Mouse (Mus musculus) telencephalon, adult 2 months (tissue): ENCODE measurements around the gene Tpt1.
"Not testable (repeated sequence)": the region's sequence is repeated elsewhere in the genome, so short reads cannot be mapped to it uniquely, and the experiment has no call there.

Experiments
- DNase-seq: peaks from one replicate; pipeline ENCODE4 v3.0.0-alpha.2; 2011; ENCODE audit warnings: low read depth, low spot score

Gene Tpt1

DNA sequence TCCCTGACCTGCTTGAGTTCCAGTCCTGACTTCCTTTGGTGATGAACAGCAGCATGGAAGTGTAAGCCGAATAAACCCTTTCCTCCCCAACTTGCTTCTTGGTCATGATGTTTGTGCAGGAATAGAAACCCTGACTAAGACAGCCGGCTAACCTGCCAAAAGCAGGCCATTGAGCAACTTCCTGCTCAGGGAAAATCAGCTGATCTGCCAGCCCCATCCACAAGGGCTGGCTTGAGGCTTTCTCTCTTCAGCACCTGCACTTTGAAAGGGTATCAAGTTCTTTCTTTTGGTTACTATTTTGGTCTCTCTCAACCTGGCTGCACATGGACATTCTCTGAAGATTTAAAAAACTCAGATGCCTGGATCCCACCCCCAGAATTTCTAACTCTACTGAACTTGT, 3.1 kb upstream of the Tpt1 start:
- not testable (repeated sequence) for DNase-seq

DNA sequence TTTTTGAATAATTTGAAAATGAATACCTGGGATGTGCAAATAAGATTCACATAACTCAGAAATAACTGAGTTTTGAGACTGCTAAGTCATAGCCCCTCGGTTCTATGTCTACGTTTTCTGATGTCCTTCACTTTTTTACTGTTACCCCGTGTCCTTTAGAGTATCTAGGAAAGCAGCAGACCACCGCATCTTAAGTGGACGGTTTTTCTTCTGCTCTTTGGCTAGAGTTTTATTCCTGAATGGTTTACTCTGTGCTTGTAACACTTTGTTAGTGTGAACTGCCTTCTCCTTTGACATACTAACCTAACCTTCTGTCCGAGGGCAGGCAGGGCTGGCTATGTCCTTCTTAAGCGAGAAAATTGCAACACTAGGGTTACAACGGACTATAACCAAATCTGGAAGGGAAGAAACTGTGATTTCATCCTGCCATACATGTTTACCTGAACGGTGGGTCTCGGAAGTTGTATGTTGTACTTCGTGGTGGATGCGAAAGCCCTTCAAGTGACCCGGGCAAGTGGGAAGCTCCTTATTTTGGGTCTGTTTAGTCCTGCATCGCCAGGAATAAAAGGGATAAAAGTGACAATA, 690 bp upstream of the Tpt1 start:
- no peak for DNase-seq

DNA sequence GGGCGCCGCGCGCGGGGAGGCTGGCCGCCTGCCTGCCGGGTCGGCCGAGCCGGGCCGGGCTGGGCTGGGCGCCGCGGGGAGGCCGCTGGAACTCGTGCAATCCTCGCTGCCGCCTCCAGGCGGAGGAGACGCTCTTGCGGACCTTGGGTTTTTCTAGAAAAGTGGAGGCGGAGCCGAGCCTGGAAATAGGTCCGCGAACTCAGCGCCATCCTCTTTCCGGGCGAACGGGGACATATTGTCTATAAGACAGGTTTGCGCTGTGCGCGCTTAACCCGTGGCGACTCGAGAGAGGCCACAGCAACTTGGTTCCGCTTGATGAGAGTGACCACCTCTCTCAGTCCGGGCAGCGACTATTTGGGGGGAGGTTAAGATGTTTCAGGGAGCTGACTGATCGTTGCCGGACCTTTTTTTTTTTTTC, 814 bp downstream of the Tpt1 start:
- DNase-seq = peak; percentile 84

DNA sequence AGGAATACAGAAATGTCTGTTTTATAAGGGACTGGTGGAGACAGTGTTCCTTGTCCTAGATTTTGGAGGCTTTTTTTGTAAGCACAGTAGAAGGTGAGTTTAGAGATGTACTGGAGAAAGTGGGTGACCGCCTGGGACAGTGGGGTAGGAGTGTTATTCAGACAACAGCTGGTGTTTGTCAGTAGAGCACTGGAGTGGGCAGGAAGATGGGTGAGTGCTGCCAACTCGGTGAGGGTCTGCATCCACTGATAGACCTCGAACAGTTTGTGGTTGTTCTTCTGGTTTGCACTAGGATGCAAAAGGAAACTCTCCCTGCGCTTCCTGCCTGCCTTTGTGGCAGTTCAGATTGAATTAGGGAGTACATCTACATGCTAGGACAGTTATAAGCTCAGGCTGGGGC, 2.8 kb downstream of the Tpt1 start:
- no peak for DNase-seq

DNA sequence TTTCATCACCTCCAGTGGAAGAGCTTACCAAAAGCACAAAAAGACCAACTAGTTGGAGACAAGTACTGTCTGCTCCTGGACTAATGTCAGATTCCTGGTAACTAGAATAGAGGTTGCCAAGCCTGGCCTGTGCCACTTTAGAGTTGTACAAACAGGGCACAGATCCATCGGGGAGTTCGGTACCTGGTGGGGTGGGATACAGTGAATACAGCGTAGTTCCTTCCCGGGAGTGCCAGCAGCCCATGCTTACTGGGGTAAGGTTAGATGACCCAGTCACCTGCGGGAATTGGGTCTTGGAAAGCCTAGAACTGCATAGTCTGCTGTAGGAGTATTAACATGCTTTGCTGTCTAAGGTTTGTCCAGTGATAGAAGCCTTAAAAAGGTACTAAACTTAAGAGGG, 3.6 kb downstream of the Tpt1 start:
- no peak for DNase-seq

DNA sequence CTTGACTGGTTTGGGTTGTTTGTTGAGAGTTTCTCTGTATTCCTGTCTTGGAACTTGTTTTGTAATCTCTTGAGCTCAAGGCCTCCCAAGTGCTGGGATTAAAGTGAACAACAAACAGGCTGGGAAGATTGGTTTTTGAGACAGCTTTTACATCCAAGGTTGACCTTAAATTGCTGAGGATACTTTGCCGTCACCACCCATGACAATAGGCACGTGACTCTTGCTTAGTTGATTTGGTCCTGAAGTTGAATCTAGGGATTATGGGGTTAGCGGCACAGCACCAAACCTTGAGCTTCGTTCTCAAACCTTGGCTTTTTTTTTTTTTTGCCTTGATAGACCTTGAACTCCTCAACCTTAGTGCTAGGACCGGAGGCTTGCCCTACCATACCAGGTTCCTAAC, 4.3 kb downstream of the Tpt1 start:
- no peak for DNase-seq

DNA sequence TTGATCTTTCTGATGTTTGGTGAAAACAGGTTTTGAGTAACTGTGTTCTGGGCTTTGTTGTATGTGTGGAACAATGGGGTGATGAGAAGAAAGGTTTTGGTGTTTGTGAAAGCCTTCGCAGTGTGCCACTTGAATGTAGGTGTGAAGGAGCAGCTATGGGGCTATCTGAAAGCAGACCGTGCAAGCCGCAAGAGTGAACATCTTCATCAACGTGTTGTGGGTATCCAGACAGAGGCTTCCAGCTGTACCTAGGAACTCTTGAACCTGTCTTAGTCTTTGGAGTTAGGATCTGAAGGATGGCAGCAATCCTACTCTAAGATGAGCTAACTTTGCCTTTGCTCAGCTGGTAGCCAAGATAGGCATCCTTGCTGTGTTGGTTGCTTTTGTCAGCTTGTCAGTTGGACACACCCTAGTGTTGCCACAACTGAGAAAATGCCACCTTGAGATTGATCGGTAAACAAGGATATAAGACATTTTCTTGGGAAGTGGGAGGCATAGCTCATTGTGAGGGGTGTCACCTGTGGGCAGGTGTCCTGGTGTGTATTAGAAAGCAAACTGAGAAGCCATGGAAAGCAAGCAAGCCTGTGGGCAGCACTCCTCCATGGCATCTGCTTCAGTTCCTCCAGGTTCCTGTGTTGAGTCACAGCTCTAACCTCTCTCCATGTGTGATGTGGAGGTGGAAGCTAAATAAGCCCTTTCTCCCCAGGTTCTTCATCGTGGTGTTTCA, 5.1 kb downstream of the Tpt1 start:
- peak; percentile 79 for DNase-seq

DNA sequence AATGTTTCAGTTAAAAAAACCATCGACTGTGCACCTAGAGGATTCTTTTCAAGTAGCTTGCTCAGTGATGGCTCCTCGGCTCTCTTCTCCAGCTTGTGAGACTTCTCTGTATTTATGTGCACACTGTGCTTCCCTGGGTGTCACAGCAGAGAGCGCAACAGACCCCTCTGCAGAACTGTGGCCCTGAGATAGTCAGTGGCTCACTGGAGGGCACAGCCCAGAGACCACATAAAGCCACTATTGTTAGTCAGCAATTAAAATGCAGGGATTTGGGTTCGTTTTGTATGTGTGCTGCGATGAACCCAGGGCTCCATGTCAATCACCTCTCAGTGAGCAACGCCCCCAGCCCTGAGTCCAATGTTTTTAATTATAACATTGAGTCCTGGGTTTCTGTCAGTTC, 5.9 kb downstream of the Tpt1 start:
- DNase-seq = no peak

DNA sequence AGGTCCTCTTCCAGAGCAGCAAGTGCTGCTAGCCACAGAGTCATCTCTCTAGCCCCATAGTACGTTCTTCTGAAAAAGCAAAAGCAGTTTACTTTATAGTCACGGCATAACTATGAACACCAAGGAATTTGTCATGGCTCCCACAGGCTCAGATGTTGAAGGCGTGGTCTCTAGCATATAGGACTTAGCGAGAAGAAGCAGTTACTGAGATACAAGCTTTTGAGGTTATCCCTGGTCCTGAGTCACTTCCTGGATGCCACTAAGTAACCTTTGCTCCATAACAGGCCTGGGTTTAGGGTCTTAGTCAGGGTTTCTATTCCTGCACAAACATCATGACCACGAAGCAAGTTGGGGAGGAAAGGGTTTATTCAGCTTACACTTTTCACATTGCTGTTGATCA, 7.1 kb downstream of the Tpt1 start:
- no peak for DNase-seq

DNA sequence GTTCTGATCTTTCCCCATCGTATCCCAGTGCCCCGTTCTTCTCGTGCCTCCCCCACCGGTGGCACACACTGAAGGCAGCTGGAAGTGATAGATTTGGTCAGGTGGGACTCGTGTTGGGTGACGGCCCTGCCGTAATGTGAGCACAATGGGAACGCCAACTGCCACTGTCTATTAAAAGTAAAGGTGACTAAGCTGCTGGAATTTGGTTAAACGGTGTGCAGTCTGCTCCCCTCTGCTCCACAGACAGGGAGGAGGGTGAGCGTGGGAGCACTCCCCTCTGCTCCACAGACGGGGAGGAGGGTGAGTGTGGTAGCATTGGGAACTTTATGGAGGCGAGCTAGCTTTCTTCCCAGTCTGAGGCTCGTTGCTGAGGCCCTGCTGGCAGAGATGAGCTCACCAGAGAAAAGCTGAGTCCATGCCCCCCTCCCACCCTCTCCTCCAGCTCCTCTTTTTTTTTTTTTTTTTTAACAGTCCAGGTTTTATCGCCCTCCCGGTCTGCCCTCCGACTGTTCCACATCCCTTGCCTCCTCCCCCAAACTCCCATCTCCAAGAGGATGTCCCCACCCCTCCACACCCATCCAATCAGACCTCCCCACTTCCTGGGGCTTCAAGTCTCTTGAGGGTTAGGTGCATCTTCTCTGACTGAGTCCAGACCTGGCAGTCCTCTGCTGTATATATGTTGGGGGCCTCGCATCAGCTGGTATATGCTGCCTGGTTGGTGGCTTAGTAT, 10.5 kb downstream of the Tpt1 start:
- DNase-seq = no peak

DNA sequence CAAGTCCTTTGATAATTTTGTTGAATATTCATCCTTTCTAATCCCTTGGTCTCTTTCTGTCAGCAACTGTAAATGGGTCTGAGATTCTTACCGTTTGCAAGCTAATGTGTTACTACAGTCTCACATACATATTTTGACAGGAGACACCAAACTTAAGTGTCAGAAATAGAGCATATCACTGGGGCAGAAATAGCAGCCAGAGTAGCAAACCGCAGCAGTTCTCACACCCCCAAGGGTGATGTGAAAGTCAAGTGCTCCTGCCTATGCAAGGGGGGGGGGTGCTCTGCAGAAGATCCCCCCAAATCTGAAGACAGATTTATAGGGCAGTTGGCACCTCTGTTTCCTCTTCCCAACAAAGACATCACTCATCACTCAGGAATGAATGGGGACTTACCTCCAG, 13.3 kb downstream of the Tpt1 start:
- DNase-seq = no peak

DNA sequence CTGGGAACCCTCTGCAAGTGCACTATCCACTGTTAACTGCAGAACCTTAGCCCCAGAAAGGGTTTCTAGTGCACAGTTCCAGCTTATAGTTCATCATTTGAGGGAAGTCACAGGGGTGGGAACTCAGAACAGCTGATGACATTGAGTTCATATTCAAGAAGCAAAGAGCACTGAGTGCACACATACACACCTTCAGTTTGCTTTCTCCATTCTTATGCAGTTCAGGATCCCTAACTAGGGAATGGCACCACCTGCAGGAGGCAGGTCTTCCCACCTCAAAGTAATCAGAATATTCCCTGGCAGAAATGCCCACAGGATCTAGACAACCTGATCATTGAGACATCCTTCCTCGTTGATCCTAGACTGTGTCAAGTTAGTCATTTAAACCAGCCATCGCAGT, 14.7 kb downstream of the Tpt1 start:
- DNase-seq = no peak

DNA sequence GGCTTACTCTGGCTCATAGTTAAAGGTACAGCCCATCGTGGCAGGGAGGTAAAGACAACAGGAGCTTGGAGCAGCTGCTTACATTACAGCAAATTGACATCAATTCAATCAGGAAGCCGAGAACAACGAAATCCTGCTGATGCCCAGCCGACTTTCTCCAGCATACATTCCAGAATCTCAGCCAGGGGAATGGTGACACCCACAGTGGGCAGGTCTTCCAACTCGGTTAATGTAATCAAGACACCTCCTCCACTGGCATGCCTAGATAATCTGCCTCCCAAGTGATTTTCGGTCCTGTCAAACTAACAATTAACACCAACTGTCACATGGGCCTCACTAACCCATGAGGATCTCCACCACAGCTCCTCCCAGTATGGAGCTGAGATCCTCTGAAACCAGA, 17.8 kb downstream of the Tpt1 start:
- DNase-seq = no peak

DNA sequence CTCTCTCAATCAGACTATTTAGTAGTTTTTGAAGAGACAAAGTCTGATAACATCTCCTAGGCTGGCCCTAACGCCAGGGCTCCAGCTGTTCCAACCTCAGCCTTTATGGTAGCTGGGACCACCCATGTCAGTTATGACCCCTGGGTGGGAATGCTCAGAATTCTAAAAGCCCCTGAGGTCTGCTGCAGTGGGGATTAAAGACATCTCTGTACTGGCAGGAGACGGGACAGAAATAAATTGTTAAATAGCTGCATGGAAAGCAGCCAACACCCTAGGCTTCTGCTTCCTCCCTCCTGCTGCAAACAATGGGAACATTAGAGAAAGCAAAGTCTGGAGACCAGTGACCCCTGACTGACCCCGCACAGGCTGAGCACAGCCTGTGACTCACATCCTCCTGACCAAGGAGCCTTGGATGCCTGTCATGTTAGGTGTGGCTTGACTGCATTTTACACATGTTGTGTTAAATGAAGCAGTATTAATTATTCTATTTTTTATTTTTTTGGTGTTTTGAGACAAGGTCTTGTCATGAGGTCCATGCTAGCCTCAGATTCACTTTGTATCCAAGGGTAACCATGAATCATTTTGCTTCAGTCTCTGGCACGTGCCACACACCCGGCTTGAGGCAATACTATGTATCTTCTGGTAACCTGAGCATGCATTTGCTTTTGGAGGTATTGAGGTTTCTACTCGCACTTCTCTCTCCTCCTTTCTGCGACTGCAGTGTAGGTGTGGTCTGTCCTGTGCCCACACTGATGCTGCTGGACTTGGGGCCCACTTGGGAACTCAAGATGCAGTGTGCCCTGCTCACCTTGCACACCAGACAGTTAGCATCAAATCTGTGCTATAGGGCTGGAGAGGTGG, 18.9 kb downstream of the Tpt1 start:
- DNase-seq = no peak

DNA sequence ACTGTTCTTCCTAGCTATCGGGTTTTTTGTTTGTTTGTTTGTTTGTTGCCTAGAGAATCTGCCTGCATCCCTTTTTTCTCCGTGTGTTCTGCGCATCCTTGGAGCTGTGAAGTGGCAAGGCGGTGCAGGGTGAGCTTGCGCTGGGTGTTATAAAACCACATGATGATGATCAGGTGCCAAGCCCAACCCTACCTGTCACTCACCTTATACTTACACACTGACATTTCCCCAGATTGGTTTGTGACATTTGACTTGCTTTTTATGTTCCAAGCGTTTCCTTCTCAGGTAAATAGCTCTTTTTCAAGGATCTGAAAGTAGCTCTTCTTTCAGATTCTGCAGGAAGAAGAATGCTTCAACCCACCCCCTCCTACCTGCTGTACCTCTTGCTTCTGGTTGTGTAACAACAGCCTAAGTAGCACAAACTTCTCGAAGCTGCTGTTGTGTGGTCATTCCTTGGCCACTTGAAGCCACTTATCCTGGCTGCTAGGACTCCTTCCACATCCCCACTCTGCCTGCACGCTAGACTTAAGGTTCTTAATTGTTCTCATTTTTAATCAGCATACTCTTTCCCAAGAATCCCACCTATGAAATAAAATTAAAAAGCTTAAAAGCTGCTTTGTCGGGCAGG, 21.9 kb downstream of the Tpt1 start:
- no peak for DNase-seq

DNA sequence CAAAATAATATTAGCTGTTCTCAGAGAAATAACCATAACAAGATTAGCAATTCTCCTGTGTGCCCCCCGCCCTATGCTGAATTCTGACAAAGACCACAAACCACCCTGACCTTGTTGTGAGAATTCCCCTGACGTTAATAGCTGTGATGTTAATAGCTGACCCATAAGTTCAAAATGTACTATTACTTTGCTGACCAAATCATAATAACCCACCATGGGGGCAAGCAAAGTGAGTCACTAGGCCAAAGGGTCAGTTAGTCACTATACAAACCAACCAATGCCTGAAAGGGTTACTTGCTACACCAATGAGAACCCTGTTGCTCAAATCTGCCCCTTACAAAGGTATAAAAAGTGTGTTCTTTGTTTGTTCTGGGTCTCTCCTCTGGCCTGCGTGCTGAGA, 23.1 kb downstream of the Tpt1 start:
- DNase-seq = not testable (repeated sequence)

DNA sequence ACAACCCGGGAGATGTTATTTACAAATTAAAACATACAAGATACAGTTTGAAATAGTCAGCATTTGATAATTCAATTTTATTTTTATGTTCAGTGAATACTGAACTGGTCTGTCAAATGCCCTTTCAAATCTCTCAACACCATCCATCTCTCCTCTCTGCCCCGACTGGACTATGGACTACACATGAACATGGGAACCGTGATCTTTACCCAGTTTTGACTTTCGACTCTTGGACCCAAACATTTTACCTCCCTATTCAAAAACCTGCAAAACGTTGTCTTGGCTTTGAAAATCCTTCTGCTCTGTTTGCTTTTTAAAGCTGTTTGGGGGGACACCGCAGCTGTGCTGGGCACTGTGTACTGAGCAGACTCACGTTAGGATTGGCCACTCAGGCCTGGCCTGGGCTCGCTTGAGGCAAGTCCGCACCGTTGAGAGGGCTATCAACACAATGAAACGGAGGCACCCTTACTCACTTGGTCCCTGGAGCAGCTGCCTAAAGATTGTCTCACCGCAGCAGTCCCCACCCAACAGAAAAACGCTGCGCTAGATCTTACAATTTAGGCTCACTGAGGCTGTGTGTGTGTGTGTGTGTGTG, 25.0 kb downstream of the Tpt1 start:
- no peak for DNase-seq

DNA sequence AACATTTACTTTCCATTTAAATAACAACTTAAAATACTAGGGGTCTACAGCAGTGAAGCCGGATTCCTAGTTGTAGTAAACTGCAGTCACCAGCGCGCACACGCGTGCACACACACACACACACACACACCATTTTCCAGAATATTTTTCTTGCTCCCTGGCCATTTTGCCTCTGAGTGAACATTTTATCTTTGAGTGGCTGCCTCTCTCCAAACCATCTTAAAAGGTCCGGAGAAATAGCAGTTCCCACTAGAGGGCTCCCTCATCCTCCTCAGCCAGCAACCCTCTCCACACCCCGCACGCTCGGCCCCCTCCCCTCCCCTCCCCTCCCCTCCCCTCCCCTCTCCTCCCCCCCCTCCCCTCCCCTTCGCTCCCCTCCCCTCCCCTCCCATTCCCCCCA, 25.7 kb downstream of the Tpt1 start:
- no peak for DNase-seq

DNA sequence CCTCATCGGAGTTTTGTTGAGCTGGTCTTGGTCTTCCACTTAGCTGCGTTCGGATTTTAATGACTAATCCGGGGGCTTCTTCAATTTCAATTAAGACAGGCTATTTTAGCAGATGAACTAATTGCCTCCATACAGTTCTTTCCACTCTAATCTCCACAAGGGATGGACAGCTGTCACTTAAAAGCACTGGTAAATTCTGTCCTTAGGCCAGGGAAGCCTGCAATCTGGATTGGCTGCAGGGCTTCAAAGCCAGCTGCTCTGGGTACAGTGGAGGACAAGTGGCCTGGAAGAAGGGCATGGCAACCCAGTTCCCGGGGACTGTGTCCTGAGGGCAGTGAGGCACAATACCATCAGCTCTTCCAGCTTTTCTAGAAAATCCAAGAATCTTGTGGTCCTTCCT, 26.2 kb downstream of the Tpt1 start:
- DNase-seq = no peak

DNA sequence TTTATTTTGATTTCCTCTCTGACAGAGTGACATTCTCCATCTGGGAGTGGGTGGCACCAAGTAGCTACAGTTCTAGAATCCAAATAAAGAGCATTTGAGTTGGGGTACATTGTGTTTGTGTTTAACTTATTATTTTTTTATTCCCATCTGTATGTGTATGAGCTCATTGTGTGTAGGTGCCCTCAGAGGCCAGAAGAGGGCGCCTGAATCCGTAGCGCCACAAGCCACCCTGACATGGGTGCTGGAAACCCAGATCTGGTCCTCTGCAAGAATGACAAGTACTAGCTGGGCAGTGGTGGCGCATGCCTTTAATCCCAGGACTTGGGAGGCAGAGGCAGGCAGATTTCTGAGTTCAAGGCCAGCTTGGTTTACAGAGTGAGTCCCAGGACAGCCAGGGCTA, 26.9 kb downstream of the Tpt1 start:
- DNase-seq = no peak

DNA sequence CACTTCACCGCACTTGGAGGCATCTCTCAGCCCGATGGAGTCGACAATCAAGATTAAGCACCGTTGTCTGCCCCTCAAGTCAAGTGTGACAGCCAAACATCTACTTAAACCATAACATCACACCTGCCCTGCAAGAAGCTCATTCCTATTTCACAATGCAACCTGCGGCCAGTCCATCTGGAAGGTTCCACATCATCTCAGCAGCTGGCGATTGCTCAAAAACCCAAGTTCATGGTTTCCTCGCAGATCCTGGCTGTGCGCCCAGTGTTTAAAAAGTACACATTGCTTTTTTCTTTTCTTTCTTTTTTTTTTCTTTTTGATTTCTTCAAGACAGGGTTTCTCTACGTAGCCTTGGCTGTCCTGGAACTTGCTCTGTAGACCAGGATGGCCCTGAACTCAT, 28.7 kb downstream of the Tpt1 start:
- no peak for DNase-seq
